Mouse (Mus musculus): Measurements from ENCODE around the gene Ndufs5.

GRCm38 (mm10) chr4:123718434-123718780 lies 405 bp upstream of the Ndufs5 start:
- TF ChIP-seq POLR2A (IDR thresholded peaks at IDR 0.05; ENCODE audit: borderline replicate concordance, extremely low read depth, low read depth, low read length) (no peak), CTCF (IDR thresholded peaks at IDR 0.05; ENCODE audit: insufficient read depth, low read length) (no peak)

Data from lung, adult 2 months (tissue).